Mouse (Mus musculus) monocyte, adult 2 months (primary cell): ENCODE data around the gene Herc1.

Experiments
- DNase-seq, 2 experiments: peaks; one replicate each; pipeline ENCODE4 v3.0.0; 2022; ENCODE audit warnings: low spot score in 2 of 2, low read depth in 1 of 2

Herc1 gene

DNA sequence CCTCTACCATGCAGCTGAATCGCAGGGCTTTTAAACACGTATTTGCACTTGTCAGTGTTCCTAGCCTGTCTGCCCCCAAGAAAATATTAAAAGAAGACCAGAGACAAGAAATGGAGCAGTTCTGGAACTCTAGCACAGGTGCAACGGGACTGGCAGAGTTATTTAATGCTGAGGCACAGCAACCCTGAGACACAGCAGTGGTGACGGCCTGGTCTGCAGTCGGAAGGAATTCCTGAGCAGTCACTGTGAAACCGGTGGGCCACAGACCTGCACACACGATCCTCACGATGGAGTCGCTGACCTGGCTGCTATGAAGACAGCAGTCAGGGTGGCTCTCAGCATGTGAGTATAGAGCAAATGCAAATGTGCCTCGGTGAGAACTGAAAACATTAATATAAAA lies 167.5 kb downstream of the Herc1 start:
- no peak for DNase-seq

DNA sequence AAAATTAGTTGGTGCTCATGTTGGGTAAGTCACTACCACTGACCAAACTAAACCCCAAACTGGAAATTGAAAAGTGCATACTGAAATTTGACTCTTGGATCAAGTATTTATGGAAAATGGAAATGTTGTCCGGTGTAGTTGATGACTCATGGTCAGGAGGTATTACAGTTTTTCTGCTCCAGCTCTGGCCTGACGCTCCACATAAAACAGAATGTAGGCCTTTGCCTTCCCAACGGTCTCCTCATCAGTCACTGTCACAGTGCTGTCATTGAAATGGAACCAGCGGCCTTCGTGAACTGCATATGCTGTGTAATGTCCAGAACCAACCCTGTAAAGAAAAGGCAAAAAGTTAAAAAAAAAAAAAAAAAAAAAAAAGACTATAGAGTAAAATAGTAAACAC lies 168.0 kb downstream of the Herc1 start:
- DNase-seq, result no peak

DNA sequence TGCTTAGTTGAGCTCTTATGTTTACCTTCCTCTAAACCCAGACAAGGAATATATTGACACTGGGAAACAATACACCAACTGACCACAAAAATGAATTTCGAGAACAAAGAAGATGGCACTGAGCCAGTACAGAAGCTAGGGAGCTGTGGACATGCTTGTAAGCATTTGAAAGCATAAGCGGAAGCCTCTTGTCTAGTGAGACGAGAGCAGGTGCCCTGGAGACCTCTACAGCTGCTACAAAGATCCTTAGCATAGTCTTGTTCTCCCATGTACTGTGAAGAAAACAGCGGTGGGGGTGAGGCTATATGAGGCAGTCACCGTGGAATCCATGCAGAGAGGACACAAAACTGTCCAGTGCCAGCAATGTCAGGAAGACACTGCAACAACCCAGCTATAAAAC lies 168.7 kb downstream of the Herc1 start:
- DNase-seq, result no peak

DNA sequence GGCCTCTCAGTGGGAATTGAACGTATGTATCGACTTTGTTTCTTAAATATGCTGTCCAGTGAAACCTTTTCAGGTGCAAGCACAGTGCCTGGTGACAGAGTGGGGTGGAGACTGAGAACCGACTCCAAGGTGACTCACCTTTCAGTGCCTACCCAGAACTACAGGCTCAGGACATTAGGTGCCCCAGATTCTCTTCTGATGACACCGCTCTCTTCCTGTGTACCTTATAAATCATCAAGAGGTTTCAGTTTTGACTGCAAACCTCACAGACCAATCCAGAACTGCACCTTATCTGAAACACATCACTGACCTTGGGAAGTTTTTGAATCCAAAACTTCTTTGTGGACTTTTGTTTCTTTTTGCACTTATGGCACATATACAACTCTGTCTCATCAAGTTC lies 170.0 kb downstream of the Herc1 start:
- no peak for DNase-seq

DNA sequence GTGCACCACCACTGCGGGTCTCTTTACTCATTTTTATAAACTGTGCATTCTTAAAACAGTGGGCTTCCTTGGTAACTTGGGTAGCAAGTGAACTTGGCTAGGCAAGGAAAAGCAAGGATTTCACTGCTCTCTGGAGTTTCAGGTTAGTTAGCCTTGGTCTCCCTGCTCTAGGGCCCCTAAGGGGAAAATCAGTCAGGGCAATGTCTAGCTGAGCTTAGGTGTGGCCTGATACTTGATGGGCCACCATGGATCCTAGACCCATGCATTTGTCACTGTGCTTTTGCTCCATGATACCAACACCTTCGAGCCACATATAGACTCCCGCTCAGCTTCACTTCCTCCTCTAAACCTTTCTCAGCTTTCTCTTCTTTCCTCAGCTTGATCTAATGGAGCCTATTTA lies 171.3 kb downstream of the Herc1 start:
- DNase-seq, result no peak

DNA sequence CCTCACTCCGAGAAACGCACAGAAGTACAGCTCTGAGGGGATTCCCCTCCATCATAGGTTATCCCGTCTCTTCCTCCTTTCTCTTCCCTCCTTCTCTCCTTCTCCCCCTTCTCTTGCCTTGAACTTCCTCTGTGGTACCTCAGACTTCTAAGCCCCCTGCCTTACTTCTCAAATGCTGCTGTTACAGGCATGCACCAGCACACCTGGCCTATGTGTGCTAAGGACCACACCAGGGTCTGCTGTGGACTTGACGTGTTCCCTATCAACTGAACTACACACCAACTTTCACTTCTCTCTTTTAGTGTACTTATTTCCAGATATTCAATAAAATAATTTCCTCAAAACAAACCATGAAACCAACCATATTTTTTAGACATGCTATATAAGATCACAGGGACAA lies 192.5 kb downstream of the Herc1 start:
- DNase-seq, result no peak
